Mouse (Mus musculus): Measurements from ENCODE around the gene Dpf3. TPM values are rescaled to one million over a fixed set of nuclear protein-coding genes. Genes with fewer than 3 reads are reported as not detected.

The Dpf3 gene
- polyA plus RNA-seq, 1 experiment from 2014 or later: 5.9 TPM

GRCm38 (mm10) chr12:83330056-83330455 is 157.5 kb downstream of the Dpf3 start:
- peaks cover 5% of the 10 kb centered on the region; the same call in 1 of the 2 replicates for H3K36me3 ChIP-seq (ENCODE audit: control insufficient read depth, insufficient read depth)
- TF ChIP-seq CTCF (IDR thresholded peaks at IDR 0.05; ENCODE audit: low read depth): no peak
- H3K27ac ChIP-seq (ENCODE audit: low read depth, low read length): no peak overlapping the region
- no peak overlapping the region for H3K9ac ChIP-seq (ENCODE audit: low read depth, low read length)
- ATAC-seq: no peak
- no peak overlapping the region for H3K4me3 ChIP-seq (ENCODE audit: low read depth, low read length)
- H3K4me2 ChIP-seq (replicated peaks; ENCODE audit: low read depth): no peak overlapping the region
- H3K9me3 ChIP-seq (ENCODE audit: control insufficient read depth): no peaks in the 10 kb centered on the region
- 64% methylated on average over 7 of the region's 7 CpGs for WGBS
- H3K4me1 ChIP-seq (replicated peaks; ENCODE audit: control insufficient read depth, insufficient read depth, low read length): no peaks in the 10 kb centered on the region
- no peaks in the 10 kb centered on the region for H3K27me3 ChIP-seq (replicated peaks; ENCODE audit: control insufficient read depth, insufficient read depth, low read length)

GRCm38 (mm10) chr12:83328899-83329298 is 158.6 kb downstream of the Dpf3 start:
- Histone ChIP-seq H3K27ac (ENCODE audit: low read depth, low read length) (no peak overlapping the region), H3K9ac (ENCODE audit: low read depth, low read length) (no peak overlapping the region), H3K4me2 (replicated peaks; ENCODE audit: low read depth) (no peak overlapping the region), H3K36me3 (ENCODE audit: control insufficient read depth, insufficient read depth) (peaks cover 5% of the 10 kb centered on the region; the same call in 1 of the 2 replicates), H3K4me1 (replicated peaks; ENCODE audit: control insufficient read depth, insufficient read depth, low read length) (no peaks in the 10 kb centered on the region), H3K4me3 (ENCODE audit: low read depth, low read length) (no peak overlapping the region), H3K27me3 (replicated peaks; ENCODE audit: control insufficient read depth, insufficient read depth, low read length) (no peaks in the 10 kb centered on the region), H3K9me3 (ENCODE audit: control insufficient read depth) (no peaks in the 10 kb centered on the region)
- no peak for ATAC-seq
- no peak for TF ChIP-seq CTCF (IDR thresholded peaks at IDR 0.05; ENCODE audit: low read depth)
- 79% methylated on average over 13 of the region's 13 CpGs for WGBS

GRCm38 (mm10) chr12:83328491-83328890 is 159.0 kb downstream of the Dpf3 start:
- no peak overlapping the region for H3K27ac ChIP-seq (ENCODE audit: low read depth, low read length)
- no peak overlapping the region for H3K4me2 ChIP-seq (replicated peaks; ENCODE audit: low read depth)
- no peak overlapping the region for H3K4me3 ChIP-seq (ENCODE audit: low read depth, low read length)
- no peaks in the 10 kb centered on the region for H3K9me3 ChIP-seq (ENCODE audit: control insufficient read depth)
- no peaks in the 10 kb centered on the region for H3K27me3 ChIP-seq (replicated peaks; ENCODE audit: control insufficient read depth, insufficient read depth, low read length)
- H3K36me3 ChIP-seq (ENCODE audit: control insufficient read depth, insufficient read depth): peaks cover 5% of the 10 kb centered on the region; the same call in 1 of the 2 replicates
- ATAC-seq: no peak
- TF ChIP-seq CTCF (IDR thresholded peaks at IDR 0.05; ENCODE audit: low read depth): no peak
- H3K9ac ChIP-seq (ENCODE audit: low read depth, low read length): no peak overlapping the region
- 62% methylated on average over 4 of the region's 4 CpGs for WGBS
- no peaks in the 10 kb centered on the region for H3K4me1 ChIP-seq (replicated peaks; ENCODE audit: control insufficient read depth, insufficient read depth, low read length)

DNA sequence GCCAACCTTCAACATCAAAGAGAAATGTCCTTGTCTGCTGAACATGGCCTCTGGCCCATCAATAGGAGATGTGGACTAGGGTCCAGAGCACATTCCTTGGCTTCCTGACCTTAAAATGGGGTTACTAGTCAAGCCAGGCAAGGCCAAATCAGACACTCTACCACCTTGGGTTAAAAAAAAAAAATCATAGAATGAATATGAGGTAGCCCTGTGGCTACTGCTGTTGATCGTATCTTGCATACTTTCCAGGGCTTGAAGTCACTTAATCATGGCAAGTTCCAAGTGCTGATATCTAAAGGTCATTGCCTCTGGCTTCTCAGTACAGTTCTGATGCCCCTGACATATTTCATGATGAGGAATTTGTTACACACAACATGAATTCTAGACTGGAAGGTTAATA is 160.1 kb downstream of the Dpf3 start:
- H3K9ac ChIP-seq (ENCODE audit: low read depth, low read length): no peak overlapping the region
- H3K4me2 ChIP-seq (replicated peaks; ENCODE audit: low read depth): no peak overlapping the region
- ATAC-seq: no peak
- H3K36me3 ChIP-seq (ENCODE audit: control insufficient read depth, insufficient read depth): peaks cover 5% of the 10 kb centered on the region; the same call in 1 of the 2 replicates
- no peaks in the 10 kb centered on the region for H3K27me3 ChIP-seq (replicated peaks; ENCODE audit: control insufficient read depth, insufficient read depth, low read length)
- H3K4me1 ChIP-seq (replicated peaks; ENCODE audit: control insufficient read depth, insufficient read depth, low read length): no peaks in the 10 kb centered on the region
- H3K27ac ChIP-seq (ENCODE audit: low read depth, low read length): no peak overlapping the region
- TF ChIP-seq CTCF (IDR thresholded peaks at IDR 0.05; ENCODE audit: low read depth): no peak
- no peaks in the 10 kb centered on the region for H3K9me3 ChIP-seq (ENCODE audit: control insufficient read depth)
- H3K4me3 ChIP-seq (ENCODE audit: low read depth, low read length): no peak overlapping the region
- 93% methylated on average over 1 of the region's 1 CpGs for WGBS

DNA sequence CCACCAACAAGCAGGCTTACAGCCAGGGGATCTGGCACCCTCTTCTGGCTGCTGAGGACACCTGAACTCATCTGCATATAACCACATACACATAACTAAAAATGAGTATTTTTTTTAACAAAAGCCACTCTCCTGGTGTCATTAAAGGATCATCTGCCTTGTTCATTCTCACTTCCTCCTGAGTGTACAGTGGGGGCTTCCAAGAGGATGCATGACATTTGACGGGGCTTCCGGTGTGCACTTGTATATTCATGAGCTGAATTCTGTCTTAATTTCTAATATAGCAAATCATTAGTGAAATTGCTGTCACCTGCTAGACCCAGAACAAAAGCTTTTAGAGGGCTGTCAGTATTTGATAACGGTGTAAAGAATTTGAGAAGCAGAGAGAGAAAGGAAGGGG is 166.8 kb downstream of the Dpf3 start:
- H3K4me3 ChIP-seq (ENCODE audit: low read depth, low read length): no peak overlapping the region
- no peak overlapping the region for H3K4me2 ChIP-seq (replicated peaks; ENCODE audit: low read depth)
- H3K4me1 ChIP-seq (replicated peaks; ENCODE audit: control insufficient read depth, insufficient read depth, low read length): no peaks in the 10 kb centered on the region
- no peaks in the 10 kb centered on the region for H3K27me3 ChIP-seq (replicated peaks; ENCODE audit: control insufficient read depth, insufficient read depth, low read length)
- no peak for ATAC-seq
- H3K27ac ChIP-seq (ENCODE audit: low read depth, low read length): no peak overlapping the region
- 0 out of 2 replicates have a peak, but pooled peaks have one; percentile 5 for TF ChIP-seq CTCF (IDR thresholded peaks at IDR 0.05; ENCODE audit: low read depth)
- H3K9me3 ChIP-seq (ENCODE audit: control insufficient read depth): no peaks in the 10 kb centered on the region
- no peaks in the 10 kb centered on the region for H3K36me3 ChIP-seq (ENCODE audit: control insufficient read depth, insufficient read depth)
- WGBS: 92% methylated on average over 3 of the region's 3 CpGs
- no peak overlapping the region for H3K9ac ChIP-seq (ENCODE audit: low read depth, low read length)

- no peak for ATAC-seq
- WGBS: 64% methylated on average over 8 of the region's 8 CpGs
- no peaks in the 10 kb centered on the region for H3K4me1 ChIP-seq (replicated peaks; ENCODE audit: control insufficient read depth, insufficient read depth, low read length)
- H3K36me3 ChIP-seq (ENCODE audit: control insufficient read depth, insufficient read depth): no peaks in the 10 kb centered on the region
- H3K9me3 ChIP-seq (ENCODE audit: control insufficient read depth): no peaks in the 10 kb centered on the region
- H3K9ac ChIP-seq (ENCODE audit: low read depth, low read length): no peak overlapping the region
- no peak for TF ChIP-seq CTCF (IDR thresholded peaks at IDR 0.05; ENCODE audit: low read depth)
- H3K27me3 ChIP-seq (replicated peaks; ENCODE audit: control insufficient read depth, insufficient read depth, low read length): no peaks in the 10 kb centered on the region
- no peak overlapping the region for H3K4me3 ChIP-seq (ENCODE audit: low read depth, low read length)
- no peak overlapping the region for H3K4me2 ChIP-seq (replicated peaks; ENCODE audit: low read depth)
- no peak overlapping the region for H3K27ac ChIP-seq (ENCODE audit: low read depth, low read length)
Measured at GRCm38 (mm10) chr12:83317646-83318443, 169.7 kb downstream of the Dpf3 start.
